Mouse (Mus musculus): ENCODE data around the gene Krt17. TPM values are rescaled to one million over a fixed set of nuclear protein-coding genes. Genes with fewer than 3 reads are reported as not detected.
A peak's percentile ranks its signal among the peaks of the same experiment; 100 is the strongest.

Krt17 gene
- total and polyA plus RNA-seq, 3 experiments: not detected

DNA sequence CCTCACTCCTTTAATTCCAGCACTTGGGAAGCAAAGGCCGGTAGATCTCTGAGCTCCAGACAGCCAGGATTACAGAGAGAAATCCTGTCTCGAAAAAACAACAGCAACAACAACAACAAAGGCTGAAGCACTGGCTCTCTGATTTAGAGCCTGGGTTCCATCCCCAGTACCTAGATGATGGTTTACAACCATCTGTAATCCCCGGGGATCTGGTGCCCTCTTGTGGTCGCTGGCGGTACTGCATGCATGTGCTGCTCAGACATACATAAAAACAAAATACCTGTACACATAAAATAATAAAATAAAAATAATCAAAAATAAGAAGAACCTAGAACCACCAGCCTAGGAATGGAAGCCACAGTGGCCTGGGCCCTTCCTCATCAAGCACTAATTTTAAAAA lies 39.5 kb upstream of the Krt17 start (continued):
- TF ChIP-seq MYB (IDR thresholded peaks at IDR 0.05; ENCODE audit: low read depth, low read length) (no peak), MAFK (IDR thresholded peaks at IDR 0.05; ENCODE audit: borderline replicate concordance, low read depth, low read length) (no peak), JUND (IDR thresholded peaks at IDR 0.05; ENCODE audit: low read depth, low read length) (no peak), NELFE (IDR thresholded peaks at IDR 0.05; ENCODE audit: low read depth, low read length) (no peak), POLR2A (IDR thresholded peaks at IDR 0.05; ENCODE audit: control insufficient read depth in 1 of 2, insufficient read depth in 1 of 2, low read depth in 1 of 2, low read length in 2 of 2, poor library complexity in 1 of 2) (no peak), HCFC1 (IDR thresholded peaks at IDR 0.05; ENCODE audit: low read depth, low read length) (no peak), MAZ (IDR thresholded peaks at IDR 0.05; ENCODE audit: low read depth, low read length) (no peak), MYC (IDR thresholded peaks at IDR 0.05; ENCODE audit: low read depth, low read length) (0 out of 2 replicates have a peak, but pooled peaks have one; percentile 52), BHLHE40 (IDR thresholded peaks at IDR 0.05; ENCODE audit: borderline replicate concordance, low read depth, low read length) (peak; percentile 27; the same call in 1 of the 2 replicates), TBP (IDR thresholded peaks at IDR 0.05; ENCODE audit: low read depth, low read length) (no peak), ZMIZ1 (IDR thresholded peaks at IDR 0.05; ENCODE audit: low read depth, low read length) (no peak), POLR2AphosphoS5 (IDR thresholded peaks at IDR 0.05; ENCODE audit: borderline replicate concordance, low read depth, low read length) (no peak), GATA1 (IDR thresholded peaks at IDR 0.05; ENCODE audit: low read depth, low read length) (no peak)

DNA sequence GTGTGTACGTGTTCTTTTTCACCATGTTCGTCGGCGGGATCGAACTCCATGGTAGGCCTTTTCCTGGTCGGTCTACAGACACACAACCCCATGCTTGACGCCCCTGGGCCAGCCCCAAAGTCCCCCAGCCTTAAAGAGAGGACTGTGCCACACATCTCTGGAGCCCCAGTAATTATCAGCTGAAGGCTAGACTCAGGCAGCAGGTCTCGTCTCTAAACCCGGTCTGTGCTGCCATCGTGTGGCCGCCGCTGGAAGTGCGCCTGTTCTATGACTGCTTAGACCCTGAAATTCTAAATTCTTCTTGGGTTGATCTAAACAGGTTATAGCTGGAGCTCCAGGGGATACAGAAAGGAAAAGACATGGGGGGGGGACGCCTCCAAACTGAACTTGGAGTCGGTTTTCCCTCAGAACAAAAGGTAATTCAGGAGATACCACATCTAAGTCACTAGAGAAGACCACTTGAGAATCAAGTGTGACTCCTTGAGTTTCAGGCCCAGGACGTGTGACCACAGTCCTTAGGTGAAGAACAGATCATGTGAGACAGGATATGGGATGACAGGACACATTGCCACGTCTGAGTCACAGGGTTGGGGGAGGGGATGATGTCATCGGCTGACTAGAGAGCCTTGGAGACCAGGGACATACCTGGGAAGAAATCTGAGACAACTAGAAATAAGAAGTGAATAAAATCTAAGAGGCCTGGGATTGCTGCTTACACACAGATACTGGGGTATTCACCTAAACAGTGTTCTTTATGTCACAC lies 37.6 kb upstream of the Krt17 start:
- Histone ChIP-seq H3K9ac (ENCODE audit: control insufficient read depth, low read depth, low read length, poor library complexity, severe bottlenecking) (no peak overlapping the region), H3K27me3 (ENCODE audit: control insufficient read depth in 1 of 2, insufficient read depth in 2 of 2, low read length in 2 of 2) (peaks cover 0 to 2% of the 10 kb centered on the region in 2 experiments; a peak in 3 of 4 replicates), H3K27ac (ENCODE audit: control insufficient read depth, low read depth, low read length) (no peak overlapping the region), H3K4me3 (ENCODE audit: control insufficient read depth in 1 of 2, insufficient read depth in 1 of 2, low read depth in 2 of 2, low read length in 2 of 2) (no peak overlapping the region), H3K79me2 (ENCODE audit: control insufficient read depth, insufficient read depth, low read length, poor library complexity) (no peaks in the 10 kb centered on the region), H3K9me3 (replicated peaks; ENCODE audit: insufficient read depth, low read length) (no peaks in the 10 kb centered on the region), H3K36me3 (ENCODE audit: control insufficient read depth in 1 of 2, insufficient read depth in 2 of 2, low read length in 2 of 2) (peaks cover 0 to 3% of the 10 kb centered on the region in 2 experiments; a peak in 1 of 4 replicates), H3K4me1 (ENCODE audit: control insufficient read depth in 1 of 2, insufficient read depth in 2 of 2, low read length in 2 of 2) (peaks cover 0 to 3% of the 10 kb centered on the region in 2 experiments; a peak in 2 of 4 replicates)
- peak; percentile 89 for DNase-seq (ENCODE audit: low read depth, low spot score)
- TF ChIP-seq SMC3 (IDR thresholded peaks at IDR 0.05; ENCODE audit: low read depth, low read length) (peak; percentile 74), MXI1 (IDR thresholded peaks at IDR 0.05; ENCODE audit: low read depth, low read length) (no peak), KAT2A (conservative IDR thresholded peaks at IDR 0.05; ENCODE audit: low read depth, low read length) (no peak), ZC3H11A (IDR thresholded peaks at IDR 0.05; ENCODE audit: low read depth, low read length) (peak; percentile 70), CTCF (IDR thresholded peaks at IDR 0.05 in 2 of 3, conservative IDR thresholded peaks at IDR 0.05 in 1 of 3; ENCODE audit: control insufficient read depth in 1 of 3, insufficient read depth in 1 of 3, low read depth in 2 of 3, low read length in 3 of 3, poor library complexity in 1 of 3, severe bottlenecking in 1 of 3) (peak; percentile 86 to 99 (median 98)), MAZ (IDR thresholded peaks at IDR 0.05; ENCODE audit: low read depth, low read length) (no peak), BHLHE40 (IDR thresholded peaks at IDR 0.05; ENCODE audit: borderline replicate concordance, low read depth, low read length) (no peak), ETS1 (IDR thresholded peaks at IDR 0.05; ENCODE audit: low read depth, low read length) (no peak), ZNF384 (IDR thresholded peaks at IDR 0.05; ENCODE audit: low read depth, low read length) (no peak), CHD2 (IDR thresholded peaks at IDR 0.05; ENCODE audit: low read length) (no peak), RAD21 (IDR thresholded peaks at IDR 0.05; ENCODE audit: low read depth, low read length) (peak; percentile 86)

Measured in MEL (cell line).